Mouse (Mus musculus) cerebellum, adult 2 months (tissue): ENCODE data around the gene Clec4e.

Experiments
- CTCF ChIP-seq: fragments of 200-500 bp; IDR thresholded peaks from 2 replicates; pipeline ENCODE4 v1.5.1; 2011; ENCODE audit warnings: low read depth, mild to moderate bottlenecking, control low read depth, low read length, moderate library complexity, borderline replicate concordance; ENCODE audit not compliant: insufficient read depth
- POLR2A ChIP-seq: fragments of 200-500 bp; IDR thresholded peaks from 2 replicates; pipeline ENCODE4 v1.6.1; 2011; ENCODE audit warnings: low read length, control low read depth, borderline replicate concordance; ENCODE audit not compliant: insufficient read depth

GRCm38 (mm10) chr6:123332503-123332902, 42.8 kb upstream of the Clec4e start:
- TF ChIP-seq POLR2A = no peak
- no peak for TF ChIP-seq CTCF
